Mouse (Mus musculus): ENCODE measurements around the gene Prpf40b.

GRCm38 (mm10) chr15:99294813-99295374 is at the start of gene Prpf40b:
- TF ChIP-seq CTCF (IDR thresholded peaks at IDR 0.05; ENCODE audit: low read depth) (peak; percentile 57), EP300 (IDR thresholded peaks at IDR 0.05; ENCODE audit: low read depth) (no peak)
